Mouse (Mus musculus) CH12.LX (cell line): ENCODE results near the gene Usp46. TPM values are rescaled to one million over a fixed set of nuclear protein-coding genes. Genes with fewer than 3 reads are reported as not detected.

ENCODE experiments used
- DNase-seq: peaks from one replicate; pipeline ENCODE4 v3.0.0-alpha.2; 2013; ENCODE audit errors: extremely low read depth
- H3K27ac ChIP-seq: 2 replicates; pipeline ENCODE4 v1.5.1; 2012; ENCODE audit warnings: low read depth, mild to moderate bottlenecking, control low read depth, moderate library complexity; ENCODE audit not compliant: insufficient read depth
- H3K27me3 ChIP-seq: replicated peaks from 2 replicates; pipeline ENCODE3; 2012; ENCODE audit warnings: inconsistent platforms
- H3K36me3 ChIP-seq, 2 experiments: replicated peaks in 1 of 2; 2 replicates each; pipeline versions ENCODE3 to v1.6.1; 2012; ENCODE audit warnings: inconsistent platforms in 1 of 2, low read length in 1 of 2, mild to moderate bottlenecking in 1 of 2, mixed read lengths in 1 of 2, moderate library complexity in 1 of 2; ENCODE audit not compliant: control insufficient read depth in 1 of 2, insufficient read depth in 1 of 2
- H3K4me1 ChIP-seq, 2 experiments: 2 replicates each; pipeline ENCODE4 v1.6.1; 2012; ENCODE audit warnings: inconsistent platforms in 1 of 2, moderate library complexity in 1 of 2; ENCODE audit not compliant: insufficient read depth in 2 of 2, control insufficient read depth in 1 of 2
- H3K4me2 ChIP-seq: 2 replicates; pipeline ENCODE4 v1.6.1; 2012; ENCODE audit warnings: low read depth, mild to moderate bottlenecking, control low read depth; ENCODE audit not compliant: poor library complexity, insufficient read depth, severe bottlenecking
- H3K4me3 ChIP-seq, 3 experiments: fragments of 150-350 bp in 1 of 3; sonication (generic) in 1 of 3; replicated peaks in 1 of 3; 2 replicates each; pipeline versions ENCODE3 to v1.5.1; 2011 to 2012; ENCODE audit warnings: low read depth in 2 of 3, low read length in 2 of 3, mild to moderate bottlenecking in 2 of 3, moderate library complexity in 2 of 3, control low read depth in 1 of 3, improper control_type of control experiment in 1 of 3, inconsistent platforms in 1 of 3, mixed read lengths in 1 of 3; ENCODE audit not compliant: poor library complexity in 1 of 3
- H3K79me2 ChIP-seq: replicated peaks from 2 replicates; pipeline ENCODE4 v1.6.1; 2012; ENCODE audit warnings: mild to moderate bottlenecking, moderate library complexity; ENCODE audit not compliant: control insufficient read depth, poor library complexity, insufficient read depth, severe bottlenecking; ENCODE audit errors: extremely low read depth
- H3K9ac ChIP-seq: 2 replicates; pipeline ENCODE4 v1.6.1; 2012; ENCODE audit warnings: low read depth, mild to moderate bottlenecking, control low read depth, moderate library complexity; ENCODE audit not compliant: insufficient read depth
- H3K9me3 ChIP-seq: replicated peaks from 2 replicates; pipeline ENCODE3; 2012; ENCODE audit warnings: low read length, inconsistent platforms, mixed read lengths
- BHLHE40 ChIP-seq: IDR thresholded peaks from 2 replicates; pipeline ENCODE4 v1.6.1; 2011; ENCODE audit warnings: mild to moderate bottlenecking, low read depth, low read length, improper control_type of control experiment
- CHD1 ChIP-seq: IDR thresholded peaks from 2 replicates; pipeline ENCODE4 v1.6.1; 2012; ENCODE audit warnings: low read depth, low read length, improper control_type of control experiment, inconsistent platforms
- CHD2 ChIP-seq: IDR thresholded peaks from 2 replicates; pipeline ENCODE4 v1.6.1; 2011; ENCODE audit warnings: low read length, improper control_type of control experiment
- CTCF ChIP-seq, 2 experiments: IDR thresholded peaks in 1 of 2; conservative IDR thresholded peaks in 1 of 2; 2 replicates each; pipeline ENCODE4 v1.5.1; 2011 to 2012; ENCODE audit warnings: low read depth in 2 of 2, low read length in 2 of 2, improper control_type of control experiment in 1 of 2, inconsistent platforms in 1 of 2, mild to moderate bottlenecking in 1 of 2, moderate library complexity in 1 of 2
- ETS1 ChIP-seq: conservative IDR thresholded peaks from 2 replicates; pipeline ENCODE4 v1.6.1; 2012; ENCODE audit warnings: low read depth, mild to moderate bottlenecking, inconsistent platforms, low read length, improper control_type of control experiment, moderate library complexity
- IRF4 ChIP-seq: IDR thresholded peaks from 2 replicates; pipeline ENCODE4 v1.6.1; 2014; ENCODE audit warnings: low read depth, mild to moderate bottlenecking, inconsistent platforms, low read length, improper control_type of control experiment
- JUND ChIP-seq: conservative IDR thresholded peaks from 2 replicates; pipeline ENCODE4 v1.6.1; 2011; ENCODE audit warnings: low read depth, low read length, improper control_type of control experiment
- MAFK ChIP-seq: IDR thresholded peaks from 2 replicates; pipeline ENCODE4 v1.6.1; 2011; ENCODE audit warnings: low read length, improper control_type of control experiment; ENCODE audit not compliant: insufficient replicate concordance
- MAX ChIP-seq: IDR thresholded peaks from 2 replicates; pipeline ENCODE4 v1.6.1; 2011; ENCODE audit warnings: low read length, improper control_type of control experiment
- MEF2A ChIP-seq: IDR thresholded peaks from 2 replicates; pipeline ENCODE4 v1.6.1; 2014; ENCODE audit warnings: low read depth, mild to moderate bottlenecking, inconsistent platforms, low read length, improper control_type of control experiment, borderline replicate concordance
- MYC ChIP-seq: IDR thresholded peaks from 2 replicates; pipeline ENCODE4 v1.6.1; 2011; ENCODE audit warnings: low read depth, mild to moderate bottlenecking, improper control_type of control experiment, low read length
- NRF1 ChIP-seq: IDR thresholded peaks from 2 replicates; pipeline ENCODE4 v1.6.1; 2014; ENCODE audit warnings: low read depth, mild to moderate bottlenecking, inconsistent platforms, low read length, improper control_type of control experiment, moderate library complexity
- PAX5 ChIP-seq: IDR thresholded peaks from 2 replicates; pipeline ENCODE4 v1.6.1; 2012; ENCODE audit warnings: low read length, inconsistent platforms, mixed read lengths
- POLR2AphosphoS2 ChIP-seq: IDR thresholded peaks from 2 replicates; pipeline ENCODE4 v1.6.1; 2011; ENCODE audit warnings: low read depth, low read length, improper control_type of control experiment
- RAD21 ChIP-seq: IDR thresholded peaks from 2 replicates; pipeline ENCODE4 v1.6.1; 2011; ENCODE audit warnings: low read depth, mild to moderate bottlenecking, low read length, improper control_type of control experiment, moderate library complexity
- RCOR1 ChIP-seq: conservative IDR thresholded peaks from 2 replicates; pipeline ENCODE4 v1.6.1; 2012; ENCODE audit warnings: low read depth, mild to moderate bottlenecking, inconsistent platforms, low read length, improper control_type of control experiment
- SMC3 ChIP-seq: IDR thresholded peaks from 2 replicates; pipeline ENCODE4 v1.6.1; 2011; ENCODE audit warnings: low read depth, low read length, improper control_type of control experiment
- TBP ChIP-seq: conservative IDR thresholded peaks from 2 replicates; pipeline ENCODE4 v1.6.1; 2011; ENCODE audit warnings: low read depth, low read length, improper control_type of control experiment
- UBTF ChIP-seq: IDR thresholded peaks from 2 replicates; pipeline ENCODE4 v1.6.1; 2012; ENCODE audit warnings: low read depth, mild to moderate bottlenecking, inconsistent platforms, low read length, improper control_type of control experiment, moderate library complexity
- USF1 ChIP-seq: IDR thresholded peaks from 2 replicates; pipeline ENCODE4 v1.6.1; 2014; ENCODE audit warnings: low read depth, mild to moderate bottlenecking, inconsistent platforms, low read length, improper control_type of control experiment
- ZC3H11A ChIP-seq: IDR thresholded peaks from 2 replicates; pipeline ENCODE4 v1.6.1; 2012; ENCODE audit warnings: low read depth, mild to moderate bottlenecking, inconsistent platforms, low read length, improper control_type of control experiment
- ZKSCAN1 ChIP-seq: IDR thresholded peaks from 2 replicates; pipeline ENCODE4 v1.6.1; 2012; ENCODE audit warnings: low read depth, inconsistent platforms, low read length, improper control_type of control experiment, borderline replicate concordance
- ZNF384 ChIP-seq: IDR thresholded peaks from 2 replicates; pipeline ENCODE4 v1.6.1; 2012; ENCODE audit warnings: low read depth, low read length, improper control_type of control experiment, inconsistent platforms
- dilution Hi-C: fragments of 300-500 bp; cut with MboI; formaldehyde crosslinking; loops from 2 replicates; pipeline ENCODE4 v1.14.3; 2020; ENCODE audit warnings: low sequenced_read_pairs; ENCODE audit not compliant: extremely low pct_unique_long_range_greater_than_20kb, extremely low pct_ligation_motif_present
- in situ Hi-C: fragments of 300-500 bp; cut with MboI; formaldehyde crosslinking; loops from 3 replicates; pipeline ENCODE4 v1.14.3; 2019; ENCODE audit warnings: low sequenced_read_pairs, low pct_ligation_motif_present, low pct_unique_long_range_greater_than_20kb, mixed read lengths
- polyA plus RNA-seq: library from polyadenylated mRNA; unstranded; fragments of >175 nt; gene quantifications from 2 replicates; pipeline ENCODE4 v1.2.1, GENCODE M21; 2012; ENCODE audit warnings: low read depth; ENCODE audit not compliant: insufficient read length
- total RNA-seq, 2 experiments: library from RNA; depleted of rRNA; stranded (reverse); fragments of 300-350 nt in 1 of 2; fragments of >200 nt in 1 of 2; gene quantifications; 2 replicates each; pipeline ENCODE4 v1.2.3; 2012 to 2014

Usp46 gene
- total and polyA plus RNA-seq, 3 experiments, result 5.1 to 16.3 (median 15.6) TPM

DNA sequence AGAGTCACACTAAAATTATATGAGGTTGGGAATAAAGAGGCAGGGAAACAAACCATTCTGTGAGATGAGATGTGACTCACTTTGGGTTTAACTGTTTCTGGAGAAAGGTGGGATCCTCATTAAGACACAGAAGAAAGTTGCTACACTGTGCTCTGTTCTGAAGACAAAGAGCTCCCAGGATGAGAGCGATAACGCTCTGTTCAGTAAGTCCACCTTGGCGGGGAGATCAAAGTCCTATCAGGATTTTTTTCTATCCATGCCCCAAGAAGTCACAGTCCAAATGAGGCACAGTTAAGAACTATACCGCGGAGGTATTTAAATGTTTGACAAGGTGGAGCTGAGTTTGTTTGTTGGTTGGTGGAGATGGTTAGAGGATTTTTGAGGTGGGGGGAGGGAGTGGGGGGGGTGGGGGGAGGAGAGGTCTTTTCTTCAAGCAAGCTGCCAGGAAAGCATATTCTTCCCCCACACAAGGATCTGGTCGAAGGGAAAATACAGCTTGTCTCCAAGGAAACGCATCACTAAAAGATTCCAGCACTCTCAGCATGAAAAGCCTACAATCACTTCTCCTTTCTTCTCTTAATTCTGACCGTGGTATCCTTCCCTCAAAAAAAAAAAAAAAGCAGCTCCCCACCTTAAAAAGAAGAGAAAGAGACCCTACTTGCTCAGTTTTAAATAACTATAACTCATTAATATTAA, 49.2 kb downstream of the Usp46 start:
- dilution Hi-C loops (no loop called here), in situ Hi-C loops (no loop called here)
- TF ChIP-seq RAD21, result no peak
- TF ChIP-seq UBTF, result no peak
- no peak for TF ChIP-seq TBP
- no peak for TF ChIP-seq SMC3
- no peak for TF ChIP-seq CHD1
- no peak for TF ChIP-seq MAFK
- no peak for TF ChIP-seq BHLHE40
- no peak for TF ChIP-seq NRF1
- TF ChIP-seq ETS1, result no peak
- TF ChIP-seq RCOR1, result no peak
- TF ChIP-seq CHD2, result no peak
- TF ChIP-seq USF1, result no peak
- no peak for TF ChIP-seq POLR2AphosphoS2
- TF ChIP-seq PAX5, result no peak
- no peak for TF ChIP-seq ZKSCAN1
- Histone ChIP-seq H3K9me3 (no peaks in the 10 kb centered on the region), H3K4me3 (no peak overlapping the region), H3K27ac (no peak overlapping the region), H3K36me3 (peaks cover 0 to 51% of the 10 kb centered on the region in 2 experiments), H3K79me2 (no peaks in the 10 kb centered on the region), H3K27me3 (no peaks in the 10 kb centered on the region), H3K4me2 (no peak overlapping the region), H3K9ac (no peak overlapping the region), H3K4me1 (peaks cover 0 to 17% of the 10 kb centered on the region in 2 experiments; a peak in 1 of 4 replicates)
- no peak for DNase-seq

DNA sequence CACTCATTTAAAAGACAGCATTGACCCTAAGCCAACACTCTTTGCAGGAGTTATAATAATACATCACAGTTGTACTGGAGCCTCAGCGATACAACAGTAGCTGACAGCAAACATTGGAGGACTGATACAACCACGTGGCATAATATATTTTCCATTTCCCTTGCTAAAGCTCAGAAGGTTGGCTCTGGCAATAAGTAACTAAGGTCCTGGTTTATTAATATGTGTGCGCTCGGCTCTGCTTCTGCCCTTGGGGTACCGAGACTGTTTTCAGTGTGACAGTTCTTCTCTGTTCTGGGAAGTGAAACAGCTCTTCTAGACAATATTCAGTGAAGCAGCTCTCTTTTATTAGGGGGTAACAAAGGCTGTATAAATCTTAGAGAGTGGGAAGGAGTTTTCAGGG, 50.7 kb downstream of the Usp46 start:
- Histone ChIP-seq H3K27ac (no peak overlapping the region), H3K79me2 (no peaks in the 10 kb centered on the region), H3K4me1 (peaks cover 0 to 17% of the 10 kb centered on the region in 2 experiments; a peak in 1 of 4 replicates)
- dilution Hi-C loops, result no loop called here
- no peak for TF ChIP-seq SMC3
- TF ChIP-seq CHD1, result no peak
- TF ChIP-seq CTCF (conservative IDR thresholded peaks at IDR 0.05 in 1 of 2, IDR thresholded peaks at IDR 0.05 in 1 of 2; ENCODE audit: low read depth in 2 of 2, low read length in 2 of 2), result no peak
- TF ChIP-seq TBP, result no peak
- no peak for TF ChIP-seq ZKSCAN1
- no peak for TF ChIP-seq RAD21
- no peak for TF ChIP-seq POLR2AphosphoS2
- TF ChIP-seq MAX, result no peak
- TF ChIP-seq IRF4, result no peak
- no peak for TF ChIP-seq JUND
- no peak for TF ChIP-seq MYC
- TF ChIP-seq ZNF384, result no peak
- no peak for TF ChIP-seq ZC3H11A
- TF ChIP-seq MEF2A, result no peak
- TF ChIP-seq, all 38 proteins: peak for 0
- Histone ChIP-seq H3K9ac (no peak overlapping the region), H3K9me3 (no peaks in the 10 kb centered on the region), H3K4me2 (no peak overlapping the region), H3K4me3 (no peak overlapping the region), H3K36me3 (peaks cover 0 to 50% of the 10 kb centered on the region in 2 experiments), H3K27me3 (no peaks in the 10 kb centered on the region)
- no peak for DNase-seq
- in situ Hi-C loops, result no loop called here
